Mouse (Mus musculus) MEL (cell line): ENCODE measurements around the gene Sgk2.

Source experiments
- CTCF ChIP-seq, 3 experiments: IDR thresholded peaks in 2 of 3; conservative IDR thresholded peaks in 1 of 3; 2 replicates each; pipeline ENCODE4 v1.5.1; 2011 to 2012; ENCODE audit warnings: low read length in 3 of 3, low read depth in 2 of 3, mild to moderate bottlenecking in 2 of 3, improper control_type of control experiment in 1 of 3, inconsistent platforms in 1 of 3, mixed read lengths in 1 of 3, moderate library complexity in 1 of 3; ENCODE audit not compliant: control insufficient read depth in 1 of 3, insufficient read depth in 1 of 3, poor library complexity in 1 of 3, severe bottlenecking in 1 of 3
- EP300 ChIP-seq, 2 experiments: IDR thresholded peaks; 2 replicates each; pipeline ENCODE4 v1.6.1; 2011; ENCODE audit warnings: improper control_type of control experiment in 2 of 2, low read length in 2 of 2, low read depth in 1 of 2, mild to moderate bottlenecking in 1 of 2
- ETS1 ChIP-seq: IDR thresholded peaks from 2 replicates; pipeline ENCODE4 v1.6.1; 2012; ENCODE audit warnings: low read depth, mild to moderate bottlenecking, inconsistent platforms, low read length, improper control_type of control experiment, moderate library complexity
- HCFC1 ChIP-seq: IDR thresholded peaks from 2 replicates; pipeline ENCODE4 v1.6.1; 2012; ENCODE audit warnings: low read depth, mild to moderate bottlenecking, inconsistent platforms, low read length, improper control_type of control experiment, moderate library complexity
- MAX ChIP-seq: IDR thresholded peaks from 2 replicates; pipeline ENCODE4 v1.6.1; 2011; ENCODE audit warnings: low read length, improper control_type of control experiment
- MEF2A ChIP-seq: IDR thresholded peaks from 2 replicates; pipeline ENCODE4 v1.6.1; 2014; ENCODE audit warnings: low read depth, mild to moderate bottlenecking, inconsistent platforms, low read length, improper control_type of control experiment; ENCODE audit not compliant: poor library complexity, insufficient replicate concordance, severe bottlenecking; ENCODE audit errors: extremely low read depth
- NELFE ChIP-seq: IDR thresholded peaks from 2 replicates; pipeline ENCODE4 v1.6.1; 2011; ENCODE audit warnings: low read depth, low read length, improper control_type of control experiment
- POLR2A ChIP-seq, 2 experiments: IDR thresholded peaks; 2 replicates each; pipeline ENCODE4 v1.6.1; 2011 to 2012; ENCODE audit warnings: low read length in 2 of 2, mild to moderate bottlenecking in 2 of 2, control low read depth in 1 of 2, improper control_type of control experiment in 1 of 2, low read depth in 1 of 2, moderate library complexity in 1 of 2; ENCODE audit not compliant: control insufficient read depth in 1 of 2, insufficient read depth in 1 of 2, poor library complexity in 1 of 2
- SMC3 ChIP-seq: IDR thresholded peaks from 2 replicates; pipeline ENCODE4 v1.6.1; 2011; ENCODE audit warnings: low read depth, low read length, improper control_type of control experiment
- TBP ChIP-seq: IDR thresholded peaks from 2 replicates; pipeline ENCODE4 v1.8.0; 2011; ENCODE audit warnings: low read depth, low read length, improper control_type of control experiment
- TCF12 ChIP-seq: IDR thresholded peaks from 2 replicates; pipeline ENCODE4 v1.6.1; 2014; ENCODE audit warnings: low read depth, mild to moderate bottlenecking, inconsistent platforms, low read length, improper control_type of control experiment, moderate library complexity
- ZC3H11A ChIP-seq: IDR thresholded peaks from 2 replicates; pipeline ENCODE4 v1.6.1; 2012; ENCODE audit warnings: low read depth, mild to moderate bottlenecking, inconsistent platforms, low read length, improper control_type of control experiment

DNA sequence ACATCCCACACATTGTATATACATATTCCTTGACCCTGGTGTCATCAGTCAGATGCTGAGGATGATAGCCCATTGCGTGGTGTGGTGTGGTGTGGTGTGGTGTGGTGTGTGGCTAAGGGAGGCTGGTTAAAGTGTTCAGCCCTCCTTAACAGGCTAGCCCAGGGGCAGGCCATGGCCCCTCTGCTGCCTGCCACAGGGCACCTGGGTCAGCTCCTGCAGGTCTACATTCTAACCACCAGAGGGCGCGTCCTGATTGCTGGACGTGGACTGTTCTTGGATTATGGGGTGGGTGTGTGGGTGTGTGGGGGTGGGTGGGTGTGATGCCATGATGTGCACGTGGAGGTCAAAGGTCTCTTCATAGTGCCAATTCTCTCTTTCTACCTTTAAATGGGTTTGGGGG, 18.8 kb upstream of the Sgk2 start:
- TF ChIP-seq POLR2A (IDR thresholded peaks at IDR 0.05; ENCODE audit: control insufficient read depth in 1 of 2, insufficient read depth in 1 of 2, low read depth in 1 of 2, low read length in 2 of 2, poor library complexity in 1 of 2) = no peak
- TF ChIP-seq SMC3 = peak; percentile 69
- TF ChIP-seq ETS1 = no peak
- TF ChIP-seq TCF12 = no peak
- peak; percentile 29; the same call in 1 of the 2 replicates for TF ChIP-seq ZC3H11A
- TF ChIP-seq TBP = no peak
- TF ChIP-seq MEF2A = no peak
- TF ChIP-seq CTCF (IDR thresholded peaks at IDR 0.05 in 2 of 3, conservative IDR thresholded peaks at IDR 0.05 in 1 of 3; ENCODE audit: control insufficient read depth in 1 of 3, insufficient read depth in 1 of 3, low read depth in 2 of 3, low read length in 3 of 3, poor library complexity in 1 of 3, severe bottlenecking in 1 of 3) = peak; percentile 64 to 85 (median 71)
- no peak for TF ChIP-seq HCFC1
- TF ChIP-seq NELFE = no peak
- TF ChIP-seq EP300 (IDR thresholded peaks at IDR 0.05; ENCODE audit: low read depth in 1 of 2, low read length in 2 of 2) = no peak
- no peak for TF ChIP-seq MAX
